Mouse (Mus musculus): ENCODE measurements around the gene Camta1.

GRCm38 (mm10) chr4:151640971-151641370 lies 220.7 kb downstream of the Camta1 start:
- TF ChIP-seq POLR2A (IDR thresholded peaks at IDR 0.05; ENCODE audit: extremely low read depth, insufficient read depth, low read length) (no peak), CTCF (IDR thresholded peaks at IDR 0.05; ENCODE audit: low read depth, low read length) (no peak)

All from liver, adult 2 months (tissue).